ENCODE assay signal across 24 mouse cellular contexts in genomic region chr5:38967010-38967409, GRCm38 (mm10).
A peak's percentile ranks its signal among the peaks of the same experiment; 100 is the strongest.
DNase-seq lines count a peak whose midpoint lies in the region; ATAC-seq and TF ChIP-seq lines count a peak whose summit lies in the region.
"Had no signal": no experiment of that assay in that cellular context is flagged by ENCODE, and none has a peak within 500 bp of the region (broad histone marks: within the 10 kb centered on the region; RNA-seq: fewer than 3 reads in every experiment).

No protein-coding gene starts in this region.

- ATAC-seq in frontal cortex, adult (ENCODE audit: low TSS enrichment), result peak; percentile 77
- ATAC-seq: forebrain, embryonic 15.5 days had no signal

- DNase-seq in frontal cortex, postnatal 10 days (ENCODE audit: low spot score in 2 of 2), result no peak
- peak; percentile 45 for DNase-seq in layer of hippocampus, adult 9-11 months
- DNase-seq in layer of hippocampus, adult 8-10 months (ENCODE audit: low spot score in 2 of 2), result no peak
- DNase-seq in Muller cell, postnatal 12 days (ENCODE audit: inconsistent ontology term), result peak; percentile 16
- DNase-seq in spleen, postnatal 14 days (ENCODE audit: low spot score in 2 of 2), result no peak
- DNase-seq: adrenal gland, adult 2 months; adrenal gland, postnatal 14 days; B cell, adult 2 months; cerebellum, adult 11-12 months; cerebellum, adult 9-10 months; cerebellum, postnatal 25 days; embryo, embryonic 11 days; gastrocnemius, adult 2 months; gastrocnemius, postnatal 14 days; heart, adult 11 months had no signal

- no peak for TF ChIP-seq POLR2A in cortical plate, adult 2 months (IDR thresholded peaks at IDR 0.05; ENCODE audit: extremely low read depth, insufficient read depth, low read length)

- H3K27ac ChIP-seq in cortical plate, adult 2 months (ENCODE audit: insufficient read depth, low read length), result peak overlapping the region; percentile 65; the same call in 1 of the 2 replicates
- H3K27ac ChIP-seq: embryonic facial prominence, embryonic 10.5 days; embryonic facial prominence, embryonic 13.5 days; forebrain, embryonic 12.5 days; forebrain, embryonic 15.5 days; gastrocnemius, adult 2 months; hindbrain, embryonic 12.5 days; hindbrain, embryonic 15.5 days had no signal

- H3K4me3 ChIP-seq in cortical plate, adult 2 months (ENCODE audit: insufficient read depth, low read length), result no peak overlapping the region
- H3K4me3 ChIP-seq: embryonic facial prominence, embryonic 10.5 days; embryonic facial prominence, embryonic 13.5 days; erythroblast, embryonic 14.5 days; forebrain, embryonic 12.5 days; forebrain, embryonic 15.5 days; gastrocnemius, adult 2 months; hindbrain, embryonic 12.5 days; hindbrain, embryonic 15.5 days had no signal

- no peak for TF ChIP-seq CTCF in cortical plate, adult 2 months (IDR thresholded peaks at IDR 0.05; ENCODE audit: extremely low read depth, insufficient read depth, low read length)

- H3K4me1 ChIP-seq in cortical plate, adult 2 months (ENCODE audit: control insufficient read depth, insufficient read depth, low read length), result no peaks in the 10 kb centered on the region
- H3K4me1 ChIP-seq: embryonic facial prominence, embryonic 10.5 days; embryonic facial prominence, embryonic 13.5 days; forebrain, embryonic 12.5 days; forebrain, embryonic 15.5 days; hindbrain, embryonic 15.5 days had no signal

Comparison
In these comparisons a context has a peak if more than half of its experiments do, and no peak if none do; other contexts are left out.
1. DNase-seq: peak in layer of hippocampus, adult 9-11 months (single experiment) and Muller cell, postnatal 12 days (single experiment); none in frontal cortex, postnatal 10 days (0 of 2), layer of hippocampus, adult 8-10 months (0 of 2) and spleen, postnatal 14 days (0 of 2).